Mouse (Mus musculus): ENCODE results near the gene Junb.

Junb gene

DNA sequence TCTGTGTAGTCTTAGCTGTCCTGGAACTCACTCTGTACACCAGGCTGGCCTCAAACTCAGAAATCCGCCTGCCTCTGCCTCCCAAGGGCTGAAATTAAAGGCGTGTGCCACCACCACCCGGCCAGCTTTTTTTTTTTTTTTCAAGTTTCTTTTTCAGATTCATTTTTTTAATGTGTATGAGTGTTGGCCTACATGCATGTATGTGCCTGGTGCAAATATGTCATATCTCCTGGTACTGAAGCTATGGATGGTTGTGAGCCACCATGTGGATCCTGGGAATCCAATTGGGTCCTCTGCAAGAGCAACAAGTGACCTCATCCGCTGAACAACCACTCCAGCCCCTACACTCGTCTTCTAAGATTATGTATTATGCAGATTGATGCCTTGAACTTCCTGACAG, 8.9 kb upstream of the Junb start:
- DNase-seq: no peak

GRCm38 (mm10) chr8:84986379-84986945, 7.9 kb upstream of the Junb start:
- no peak for DNase-seq

- DNase-seq: peak; percentile 98
Measured at GRCm38 (mm10) chr8:84985684-84986378, 7.3 kb upstream of the Junb start.

DNA sequence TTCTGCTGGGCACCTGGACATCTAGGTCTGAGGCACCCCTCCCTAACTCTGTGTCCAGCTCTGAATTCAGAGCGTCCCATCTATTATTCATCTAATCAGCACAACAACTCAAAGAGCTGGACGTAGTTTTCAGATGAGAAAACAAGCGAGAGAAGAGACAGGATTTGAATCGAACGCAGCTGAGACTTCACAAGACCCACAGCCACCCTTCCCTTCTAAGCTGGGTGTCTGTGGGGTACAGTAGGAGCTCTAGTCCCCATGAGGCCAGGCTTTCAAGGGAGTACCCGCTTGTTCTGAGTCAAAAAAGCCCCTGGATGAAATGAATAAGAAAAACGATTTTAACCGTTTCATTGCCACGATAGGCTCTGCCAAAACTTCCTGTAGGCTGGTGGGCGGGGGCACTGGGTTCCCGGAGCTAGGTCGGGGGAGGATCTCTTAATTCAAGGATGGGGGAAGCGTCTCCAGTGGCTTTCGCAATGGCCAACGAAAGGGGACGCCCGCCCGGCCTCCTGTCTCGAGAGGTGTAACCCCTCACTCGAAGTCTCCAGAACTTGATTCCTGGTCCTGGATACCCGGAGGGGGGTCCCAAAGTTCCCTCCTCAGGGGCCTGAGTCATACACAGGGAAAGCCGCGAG, 6.6 kb upstream of the Junb start:
- no peak for DNase-seq

DNA sequence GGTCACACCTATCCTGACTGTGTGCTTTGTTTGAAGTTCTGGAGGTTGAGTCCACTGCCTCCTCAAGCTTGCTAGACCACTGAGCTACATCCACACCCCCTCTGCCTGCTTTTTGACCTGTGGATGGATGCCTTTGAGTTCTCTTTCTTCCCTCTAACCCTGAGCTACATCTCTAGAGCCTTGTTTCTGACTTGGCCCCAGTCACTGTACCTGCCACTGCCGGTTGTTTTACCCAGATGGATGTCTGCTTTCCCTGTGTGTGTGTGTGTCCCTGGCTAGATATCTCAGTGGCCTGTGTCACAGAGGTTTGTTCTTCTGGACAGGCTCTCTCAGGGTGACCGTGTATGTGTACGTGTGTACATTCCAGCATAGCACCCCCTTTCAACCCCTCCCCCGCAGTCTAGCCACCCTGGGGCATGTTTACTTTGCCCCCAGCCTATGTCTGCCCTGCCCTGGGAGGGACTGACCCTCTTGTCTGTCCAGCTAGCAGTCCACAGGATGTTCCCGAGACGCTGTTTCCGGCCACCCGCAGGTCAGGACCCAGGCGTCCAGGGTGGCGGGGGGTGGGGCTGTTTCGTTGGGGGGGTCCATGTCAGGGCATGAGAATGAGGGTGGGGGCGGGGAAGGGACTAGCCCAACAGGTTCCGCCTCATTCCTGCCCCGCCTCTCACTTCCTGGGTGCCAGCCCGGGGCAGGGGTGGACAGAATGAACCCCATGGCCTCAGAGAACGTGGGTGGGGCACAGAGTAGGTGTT, 6.0 kb upstream of the Junb start:
- DNase-seq: no peak

DNA sequence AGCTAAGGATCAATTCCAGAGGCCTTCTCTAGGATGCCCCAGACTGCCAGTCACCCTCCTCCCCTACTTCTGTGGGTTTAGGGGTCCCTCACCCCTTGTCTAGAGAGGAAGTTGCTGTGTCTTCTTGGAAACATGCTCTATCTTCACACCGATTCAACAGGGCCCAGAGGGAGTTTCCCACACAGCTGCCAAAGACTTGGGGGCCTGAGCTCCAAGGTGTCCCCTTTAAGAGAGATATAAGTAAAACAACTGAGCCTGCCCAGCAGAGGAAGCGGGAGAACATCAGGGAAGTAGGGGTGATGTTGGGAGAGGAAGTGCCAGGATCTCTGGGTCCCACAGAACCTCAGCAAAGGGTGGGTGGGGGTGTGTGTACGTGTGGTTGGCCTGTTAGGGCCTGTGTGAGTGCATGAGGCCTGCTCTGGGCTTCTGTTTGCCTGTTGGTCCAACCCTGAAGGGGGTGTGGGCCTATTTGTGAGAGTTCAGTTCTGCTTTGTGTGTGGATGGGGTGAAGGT, 4.0 kb upstream of the Junb start:
- no peak for DNase-seq

GRCm38 (mm10) chr8:84981644-84982498, 3.4 kb upstream of the Junb start:
- no peak for DNase-seq

- no peak for DNase-seq
Measured at GRCm38 (mm10) chr8:84980622-84981358, 2.3 kb upstream of the Junb start.

- peak; percentile 95 for DNase-seq
Measured at GRCm38 (mm10) chr8:84979599-84980421, 1.3 kb upstream of the Junb start.

GRCm38 (mm10) chr8:84977435-84978247, 877 bp downstream of the Junb start:
- DNase-seq: peak; percentile 71

DNA sequence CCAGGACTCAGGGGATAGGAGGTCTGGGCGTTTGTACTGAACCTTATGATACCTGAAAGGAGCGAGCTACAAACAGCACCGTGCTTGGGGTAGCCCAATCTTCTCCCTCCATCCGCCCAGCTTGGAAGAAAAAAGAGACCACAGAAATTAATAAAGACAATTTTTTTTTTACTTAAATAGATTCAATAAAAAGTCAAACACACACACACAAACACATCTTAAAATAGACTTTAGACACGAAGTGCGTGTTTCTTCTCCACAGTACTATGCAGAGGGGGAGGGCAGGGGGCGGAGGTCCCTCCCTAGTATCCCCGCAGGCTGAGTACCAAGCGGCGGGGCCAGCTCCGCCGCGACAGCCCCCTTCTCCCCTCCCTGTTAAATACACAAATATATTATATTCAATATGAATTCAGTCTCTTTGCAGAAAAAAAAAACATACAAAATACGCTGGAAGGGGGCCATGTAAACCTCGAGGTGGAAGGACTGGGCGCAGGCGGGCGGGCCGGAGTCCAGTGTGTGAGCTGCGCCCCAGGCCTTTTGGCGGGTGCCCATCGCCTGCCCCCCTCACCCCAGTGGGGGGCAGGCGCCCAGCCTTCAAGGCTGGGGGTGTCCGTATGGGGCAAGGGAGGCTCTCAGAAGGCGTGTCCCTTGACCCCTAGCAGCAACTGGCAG, 1.6 kb downstream of the Junb start:
- no peak for DNase-seq

- DNase-seq: peak; percentile 96
Measured at GRCm38 (mm10) chr8:84976031-84976762, 2.3 kb downstream of the Junb start.

DNA sequence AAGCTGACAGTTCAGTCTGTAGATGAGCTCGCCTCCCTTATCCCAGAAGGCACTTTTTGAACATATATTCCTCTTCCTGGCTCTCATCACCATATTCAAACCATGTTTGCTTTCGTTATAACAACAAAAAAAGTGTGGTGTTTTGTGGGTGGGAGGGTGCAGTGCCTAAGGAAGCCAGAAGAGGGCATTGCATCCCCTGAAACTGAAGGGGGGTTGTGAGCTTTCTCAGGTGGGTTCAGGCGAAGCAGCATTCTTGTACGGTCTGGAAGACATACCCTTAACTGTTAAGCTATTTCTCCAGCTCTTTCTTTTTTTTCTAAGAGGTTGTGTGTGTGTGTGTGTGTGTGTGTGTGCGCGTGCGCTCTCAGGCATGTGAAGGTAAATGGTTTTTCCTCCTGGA, 3.1 kb downstream of the Junb start:
- DNase-seq: no peak

- no peak for DNase-seq
Measured at GRCm38 (mm10) chr8:84974543-84975142, 3.9 kb downstream of the Junb start.

DNA sequence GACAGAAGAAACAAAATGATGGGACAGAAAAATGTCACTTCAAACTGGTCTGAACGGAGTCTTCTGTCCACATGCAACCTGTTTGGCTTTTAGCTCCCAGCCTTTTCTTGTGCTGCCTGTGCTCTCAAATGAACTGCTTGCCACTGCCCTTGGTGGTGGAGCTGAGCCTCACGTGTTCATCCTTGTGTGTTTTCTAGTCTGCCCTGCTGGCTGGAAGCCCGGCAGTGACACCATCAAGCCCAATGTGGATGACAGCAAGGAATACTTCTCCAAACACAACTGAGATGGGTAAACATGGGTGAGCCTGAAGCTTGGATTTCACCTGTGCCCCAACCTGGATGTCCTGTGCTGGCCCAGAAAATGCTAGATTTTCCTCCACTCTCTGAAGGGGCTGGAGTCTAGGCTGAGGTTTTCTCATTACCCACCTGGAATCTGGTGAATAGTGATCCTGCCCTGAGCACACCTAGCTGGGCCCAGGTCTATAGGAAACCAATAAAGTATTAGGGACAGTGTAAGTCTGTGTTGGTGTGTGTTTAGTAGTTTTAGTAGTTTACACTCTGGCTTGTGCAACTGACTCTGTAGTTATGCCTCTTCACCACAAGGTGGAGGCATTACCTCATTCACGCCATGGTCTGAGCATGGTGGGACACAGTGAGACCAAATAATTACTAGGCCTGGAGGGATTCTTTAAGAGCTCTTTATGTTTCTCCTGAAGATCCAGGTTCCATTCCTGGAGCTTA, 4.5 kb downstream of the Junb start:
- DNase-seq: no peak

DNA sequence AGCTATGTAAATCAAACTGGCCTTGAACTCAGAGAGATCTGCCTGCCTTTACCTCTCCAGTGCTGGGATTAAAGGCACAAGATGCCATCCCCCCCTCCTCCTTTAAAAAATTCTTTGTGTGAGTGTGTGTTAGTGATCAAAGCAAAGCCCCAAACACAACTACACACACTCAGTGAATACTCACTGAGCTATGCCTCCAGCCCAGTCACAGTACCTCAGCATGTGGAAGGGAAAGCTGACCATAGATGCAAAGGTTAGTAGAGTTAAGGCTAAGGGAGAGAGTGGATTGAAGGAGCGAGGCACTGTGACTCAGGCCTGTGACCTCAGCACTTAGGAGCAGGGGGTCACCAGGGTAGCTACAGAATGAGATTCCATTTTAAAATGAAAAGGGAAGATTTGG, 5.4 kb downstream of the Junb start:
- DNase-seq: no peak

GRCm38 (mm10) chr8:84970913-84971312, 7.6 kb downstream of the Junb start:
- DNase-seq: no peak

All from right cerebral cortex, adult 18-20 months (tissue).